Mouse (Mus musculus) 416B (cell line): ENCODE results near the gene Rnf19b.
A peak's percentile ranks its signal among the peaks of the same experiment; 100 is the strongest.

Experiments
- DNase-seq: peaks from one replicate; pipeline ENCODE4 v3.0.0; 2011; ENCODE audit warnings: low read depth

Gene Rnf19b

GRCm38 (mm10) chr4:129079126-129079525, 21.1 kb downstream of the Rnf19b start:
- DNase-seq = no peak

- DNase-seq = no peak
Measured at GRCm38 (mm10) chr4:129081041-129081440, 23.0 kb downstream of the Rnf19b start.

DNA sequence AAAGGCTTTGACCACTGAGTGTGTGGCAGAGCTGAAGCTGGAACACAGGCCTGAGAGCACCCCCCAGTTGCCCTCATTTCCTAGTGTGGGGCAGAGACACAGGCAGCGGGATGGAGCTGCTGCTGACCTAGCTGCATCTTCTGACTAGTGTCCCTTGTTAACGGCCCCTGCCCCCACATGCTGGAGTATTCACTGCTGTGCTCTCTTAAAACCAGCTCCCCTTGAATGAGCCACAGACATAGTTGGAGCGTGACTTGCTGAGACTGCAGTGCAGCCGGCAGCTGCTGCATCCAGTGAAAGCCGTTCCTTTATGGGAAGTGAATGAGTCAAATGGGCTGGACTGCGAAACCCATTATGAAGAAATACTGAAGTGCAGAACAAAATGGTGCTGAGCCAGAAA, 23.4 kb downstream of the Rnf19b start:
- peak; percentile 62 for DNase-seq

DNA sequence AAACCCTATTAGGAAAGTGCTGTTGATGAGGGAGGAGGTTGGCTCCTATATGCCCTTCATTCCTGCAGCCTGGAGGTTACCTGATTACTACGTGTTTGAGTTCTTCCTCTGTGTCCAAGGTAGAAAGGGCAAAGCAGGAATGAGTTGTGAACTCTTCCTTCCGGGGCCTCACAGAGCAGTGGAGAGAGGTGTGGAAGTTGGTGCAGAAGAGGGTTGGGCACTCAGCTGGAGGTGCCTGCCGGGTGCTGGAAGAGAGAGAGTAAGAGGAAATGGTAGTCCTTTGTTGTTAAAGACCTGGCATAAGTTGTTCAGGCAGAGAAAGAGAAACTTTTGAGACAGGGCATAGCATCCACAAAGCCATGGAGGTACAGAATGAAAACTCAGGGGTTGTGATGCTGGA, 23.9 kb downstream of the Rnf19b start:
- DNase-seq = no peak

DNA sequence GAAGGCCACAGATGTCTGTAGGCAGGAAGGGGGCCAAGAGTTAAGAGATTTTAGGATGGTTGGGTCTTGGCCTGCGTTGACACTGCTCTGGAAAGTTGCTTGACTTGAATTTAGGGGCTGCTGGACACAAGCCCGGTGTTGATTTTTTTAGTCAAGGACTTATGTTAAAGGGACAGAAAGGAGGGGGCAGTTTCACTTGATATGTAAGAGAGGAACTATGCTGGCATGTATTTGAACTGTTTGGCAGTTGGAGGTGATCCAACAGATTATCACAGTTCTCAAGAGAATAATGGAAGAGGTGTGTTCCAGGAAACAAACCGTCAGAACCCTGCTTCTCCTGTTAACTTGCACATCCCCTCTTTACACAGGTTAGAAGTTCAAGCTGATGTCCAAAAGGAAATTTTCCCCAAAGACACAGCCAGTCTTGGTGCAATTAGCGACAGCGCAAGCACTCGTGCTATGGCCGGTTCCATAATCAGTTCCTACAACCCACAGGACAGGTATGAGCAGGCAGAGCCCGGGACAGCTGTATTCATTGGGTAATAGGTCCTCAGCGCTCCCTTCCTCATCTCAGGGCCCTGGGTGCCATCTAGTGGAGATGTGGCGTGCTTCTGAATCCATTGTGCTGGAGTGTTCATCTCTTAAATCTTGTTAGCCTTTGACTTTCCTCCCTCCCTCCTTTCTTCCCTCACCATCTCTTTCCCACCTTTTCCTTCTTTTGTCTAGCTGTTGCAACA, 24.5 kb downstream of the Rnf19b start:
- DNase-seq = peak; percentile 84

GRCm38 (mm10) chr4:129084896-129085295, 26.8 kb downstream of the Rnf19b start:
- DNase-seq = no peak

DNA sequence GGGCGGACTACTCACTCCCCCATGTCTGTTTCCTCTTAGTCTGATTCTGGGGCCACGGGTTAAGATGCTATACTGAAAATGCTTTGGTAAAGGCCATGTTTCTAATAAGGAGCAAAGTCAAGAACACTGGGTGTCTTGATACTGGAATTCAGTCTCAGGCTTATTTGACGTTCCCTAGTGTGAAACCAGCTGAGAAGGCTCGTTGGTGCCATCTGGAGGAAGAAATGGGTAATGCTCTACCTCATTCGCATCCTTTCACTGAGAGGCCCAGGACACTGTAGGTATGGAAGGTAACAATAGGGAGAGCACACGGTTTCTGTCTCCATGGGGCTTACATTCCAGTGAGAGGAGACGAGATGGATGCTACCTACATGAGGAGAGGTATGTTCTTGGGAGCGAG, 28.0 kb downstream of the Rnf19b start:
- peak; percentile 76 for DNase-seq

DNA sequence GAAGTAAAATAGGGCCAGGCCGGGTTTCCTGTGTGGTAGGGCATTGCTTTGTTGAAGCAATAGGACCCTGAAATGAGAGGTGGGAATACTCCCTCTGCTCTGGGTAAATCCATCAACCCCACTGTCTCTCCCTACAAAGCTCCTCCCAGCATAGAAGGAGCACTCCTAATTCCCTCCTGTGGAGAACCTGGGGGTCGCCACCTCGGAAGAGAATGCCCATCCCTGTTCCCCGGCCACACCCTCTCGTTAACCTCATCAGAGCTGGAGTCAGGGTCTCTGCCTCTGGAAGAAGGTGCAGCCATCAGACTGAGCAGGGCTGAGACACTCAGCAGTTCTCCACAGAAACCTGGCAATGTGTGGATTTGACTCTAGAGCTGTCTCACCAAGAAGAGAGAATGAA, 29.8 kb downstream of the Rnf19b start:
- DNase-seq = no peak

DNA sequence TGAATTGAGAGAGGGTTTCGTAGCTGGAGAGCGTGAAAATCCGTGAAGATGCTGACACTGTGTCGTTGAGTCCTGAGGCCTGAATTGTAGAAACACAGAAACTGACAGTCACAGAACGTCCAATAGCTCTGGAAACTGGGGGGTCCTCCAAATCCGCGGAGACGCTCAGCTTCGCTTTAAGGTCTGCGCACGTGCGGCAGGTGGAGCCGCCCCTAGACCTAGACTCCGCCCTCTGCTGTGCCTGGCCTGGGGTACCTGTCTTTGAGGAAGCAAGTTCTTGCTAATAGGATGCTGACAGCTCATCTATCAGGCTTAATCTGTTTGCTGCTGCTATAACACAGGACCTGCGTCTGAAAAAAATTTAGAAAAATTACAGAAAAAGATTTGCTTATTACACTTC, 37.2 kb downstream of the Rnf19b start:
- DNase-seq = no peak

- DNase-seq = no peak
Measured at GRCm38 (mm10) chr4:129097006-129097405, 38.9 kb downstream of the Rnf19b start.

- no peak for DNase-seq
Measured at GRCm38 (mm10) chr4:129102133-129102829, 44.2 kb downstream of the Rnf19b start.

GRCm38 (mm10) chr4:129105356-129105755, 47.3 kb downstream of the Rnf19b start, which contains the start of gene Tmem54:
Tmem54 (plus strand) TSS chr4:129105548.
- no peak for DNase-seq

- no peak for DNase-seq
Measured at GRCm38 (mm10) chr4:129106073-129106472, 48.0 kb downstream of the Rnf19b start.

GRCm38 (mm10) chr4:129107348-129107899, 49.4 kb downstream of the Rnf19b start:
- DNase-seq = peak; percentile 5

DNA sequence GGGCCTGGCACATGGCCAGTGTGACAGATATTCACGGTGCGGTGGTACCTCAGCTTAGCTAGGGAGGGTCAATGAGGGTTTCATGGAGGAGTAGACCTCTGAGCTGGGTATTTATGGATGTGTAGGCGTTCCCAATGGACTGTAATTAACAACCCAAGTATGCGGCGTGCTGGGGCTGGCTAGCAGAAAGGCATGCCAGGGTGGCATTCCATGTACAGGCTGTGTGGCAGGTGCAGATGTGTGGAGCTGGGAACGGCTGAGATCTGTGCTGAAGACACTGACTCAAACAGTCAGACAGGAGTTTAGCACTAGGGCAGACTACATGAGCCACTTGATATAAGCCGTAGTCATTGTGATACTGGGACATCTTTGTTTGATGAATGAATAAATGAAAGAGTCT, 50.6 kb downstream of the Rnf19b start:
- DNase-seq = no peak

GRCm38 (mm10) chr4:129110804-129111203, 52.7 kb downstream of the Rnf19b start:
- no peak for DNase-seq

DNA sequence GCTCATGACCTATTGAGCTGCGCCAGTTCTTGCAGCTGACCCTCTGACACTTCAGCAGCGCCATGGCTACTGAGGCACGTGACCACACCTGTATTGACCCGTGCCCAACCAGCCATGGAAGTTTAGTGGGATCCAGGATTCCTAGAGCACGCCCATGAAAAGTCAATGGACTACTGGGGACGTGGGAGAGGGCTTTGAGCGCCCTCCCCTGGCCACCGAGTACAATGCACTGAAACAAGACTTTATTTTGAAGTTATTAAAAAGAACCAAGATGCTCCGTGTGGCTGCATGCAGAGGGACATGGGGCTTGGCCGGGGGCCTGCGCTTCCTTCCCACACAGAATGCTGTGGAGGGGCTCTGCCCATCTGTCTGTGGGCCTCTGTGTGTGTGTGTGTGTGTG, 53.3 kb downstream of the Rnf19b start:
- DNase-seq = peak; percentile 45

GRCm38 (mm10) chr4:129112231-129112630, 54.2 kb downstream of the Rnf19b start:
- no peak for DNase-seq

DNA sequence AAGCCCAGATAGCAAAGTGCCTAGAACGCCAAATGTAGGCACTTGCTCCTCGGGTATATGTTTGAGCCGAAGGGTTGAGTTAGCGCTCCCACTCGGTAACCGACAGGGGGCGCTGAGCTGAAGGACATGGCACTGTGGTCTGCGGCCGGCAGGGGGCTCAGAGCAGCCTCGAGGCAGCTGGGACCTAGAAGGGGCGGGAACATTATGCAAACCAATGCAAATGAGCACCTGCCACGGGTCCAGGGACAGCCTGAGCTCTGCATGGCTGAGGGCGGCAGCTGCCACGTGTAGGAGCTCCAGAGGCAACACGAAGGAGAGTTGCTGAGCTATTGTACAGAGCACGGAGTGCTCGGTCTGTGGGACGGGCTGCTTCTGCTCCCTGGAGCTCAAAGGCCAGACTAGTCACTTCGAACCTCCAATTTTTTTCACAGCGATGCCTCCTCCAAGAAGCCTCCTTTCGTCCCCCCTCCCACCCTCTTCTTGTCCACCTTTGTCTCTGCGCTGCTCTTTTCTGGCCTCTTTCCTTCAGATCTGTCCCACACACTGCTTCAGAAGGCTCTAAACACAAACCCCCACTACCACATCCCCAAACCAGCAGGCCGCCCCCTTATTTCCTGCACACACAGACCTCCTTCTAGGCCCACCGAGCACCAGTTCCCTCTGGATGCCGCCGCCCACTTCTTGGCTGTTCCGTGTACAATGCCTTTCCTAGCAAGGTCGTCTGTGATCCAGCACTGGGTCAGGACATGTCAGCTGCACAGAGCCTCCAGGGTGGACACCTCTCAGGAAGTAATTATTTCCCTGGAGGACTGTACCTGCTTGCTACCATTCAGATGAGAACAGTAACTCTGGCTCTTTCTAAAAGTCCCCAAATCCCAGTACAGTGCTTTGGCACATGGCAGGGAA, 55.3 kb downstream of the Rnf19b start:
- DNase-seq = peak; percentile 83

DNA sequence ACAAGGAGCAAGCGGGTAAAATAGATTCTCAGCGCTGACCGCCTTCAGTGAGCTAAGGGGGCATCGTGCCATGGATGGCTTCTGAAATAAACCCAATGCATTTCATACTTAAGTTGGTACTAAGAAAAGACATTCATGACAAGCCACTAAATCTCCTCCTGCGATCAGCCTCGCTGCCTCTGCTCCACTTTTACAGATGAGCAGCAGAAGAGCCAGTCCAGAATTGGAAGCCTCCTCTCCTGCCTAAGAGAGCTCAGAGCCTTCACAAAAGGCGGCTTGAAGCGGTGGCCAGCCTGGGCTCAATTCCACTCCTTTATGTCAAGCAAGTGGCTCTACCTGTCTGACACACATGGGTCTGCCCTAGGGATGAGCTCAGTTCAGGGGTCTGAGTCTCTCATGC, 58.6 kb downstream of the Rnf19b start:
- DNase-seq = no peak

DNA sequence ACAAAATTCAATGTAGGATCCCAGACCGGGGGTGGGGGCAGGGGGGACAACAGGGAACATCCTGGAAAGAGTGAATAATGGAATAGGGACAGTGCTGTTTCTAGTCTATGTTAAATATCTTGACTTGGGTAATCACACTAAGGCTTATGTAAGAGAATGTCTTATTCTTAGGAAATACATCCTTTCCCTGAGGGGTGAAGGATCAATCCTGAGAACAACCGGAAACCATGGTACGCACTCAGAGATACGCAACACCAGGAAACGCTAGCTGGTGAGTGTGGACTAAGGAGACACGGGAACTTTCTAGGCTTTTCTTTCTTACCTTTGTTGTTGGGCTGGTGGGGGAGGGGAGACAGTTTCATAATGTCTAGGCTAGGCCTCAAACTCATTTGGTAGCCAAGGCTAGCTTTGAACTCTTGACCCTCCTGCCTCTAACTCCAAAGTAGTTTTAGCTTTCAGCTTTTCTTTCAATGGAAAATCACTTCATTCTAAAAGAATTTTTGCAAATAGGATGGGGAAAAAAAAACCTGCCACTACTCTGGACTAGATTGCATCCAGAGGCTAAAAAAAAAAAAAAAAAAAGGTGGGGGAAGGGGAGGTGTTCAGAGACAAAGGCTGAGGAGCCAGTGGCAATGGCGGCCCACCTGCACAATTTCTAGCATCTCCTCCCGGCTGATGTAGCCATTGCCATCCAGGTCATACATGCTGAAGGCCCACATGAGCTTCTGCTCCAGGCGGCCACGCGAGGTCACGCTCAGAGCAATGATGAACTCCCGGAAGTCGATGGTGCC, 59.8 kb downstream of the Rnf19b start:
- DNase-seq = no peak
